Mouse (Mus musculus): ENCODE results near the gene Glrb. TPM values are rescaled to one million over a fixed set of nuclear protein-coding genes. Genes with fewer than 3 reads are reported as not detected.

Glrb gene
- total and polyA plus RNA-seq, 3 experiments: not detected

GRCm38 (mm10) chr3:80845634-80846033, 67.8 kb downstream of the Glrb start:
- no peak for DNase-seq (ENCODE audit: low read depth, low spot score)
- no peaks in the 10 kb centered on the region for H3K27me3 ChIP-seq (ENCODE audit: control insufficient read depth in 1 of 2, insufficient read depth in 2 of 2, low read length in 2 of 2)
- no peak for TF ChIP-seq SIN3A (IDR thresholded peaks at IDR 0.05; ENCODE audit: low read length)
- TF ChIP-seq NELFE (IDR thresholded peaks at IDR 0.05; ENCODE audit: low read depth, low read length): no peak
- TF ChIP-seq ZNF384 (IDR thresholded peaks at IDR 0.05; ENCODE audit: low read depth, low read length): no peak
- TF ChIP-seq NRF1 (IDR thresholded peaks at IDR 0.05; ENCODE audit: insufficient read depth, low read depth, low read length, poor library complexity, severe bottlenecking): no peak
- no peak for TF ChIP-seq RAD21 (IDR thresholded peaks at IDR 0.05; ENCODE audit: low read depth, low read length)
- TF ChIP-seq MAFK (IDR thresholded peaks at IDR 0.05; ENCODE audit: borderline replicate concordance, low read depth, low read length): no peak
- TF ChIP-seq JUND (IDR thresholded peaks at IDR 0.05; ENCODE audit: low read depth, low read length): no peak
- no peak for TF ChIP-seq MEF2A (IDR thresholded peaks at IDR 0.05; ENCODE audit: extremely low read depth, insufficient replicate concordance, low read depth, low read length, poor library complexity, severe bottlenecking)
- TF ChIP-seq HCFC1 (IDR thresholded peaks at IDR 0.05; ENCODE audit: low read depth, low read length): no peak
- TF ChIP-seq ETS1 (IDR thresholded peaks at IDR 0.05; ENCODE audit: low read depth, low read length): no peak
- TF ChIP-seq ZC3H11A (IDR thresholded peaks at IDR 0.05; ENCODE audit: low read depth, low read length): no peak
- TF ChIP-seq USF1 (IDR thresholded peaks at IDR 0.05; ENCODE audit: low read depth, low read length): no peak
- no peak for TF ChIP-seq GATA1 (IDR thresholded peaks at IDR 0.05; ENCODE audit: low read depth, low read length)
- no peaks in the 10 kb centered on the region for H3K79me2 ChIP-seq (ENCODE audit: control insufficient read depth, insufficient read depth, low read length, poor library complexity)
- H3K36me3 ChIP-seq (ENCODE audit: control insufficient read depth in 1 of 2, insufficient read depth in 2 of 2, low read length in 2 of 2): no peaks in the 10 kb centered on the region
- H3K4me3 ChIP-seq (ENCODE audit: control insufficient read depth in 1 of 2, insufficient read depth in 1 of 2, low read depth in 2 of 2, low read length in 2 of 2): no peak overlapping the region
- H3K27ac ChIP-seq (ENCODE audit: control insufficient read depth, low read depth, low read length): no peak overlapping the region
- no peaks in the 10 kb centered on the region for H3K4me1 ChIP-seq (ENCODE audit: control insufficient read depth in 1 of 2, insufficient read depth in 2 of 2, low read length in 2 of 2)
- no peaks in the 10 kb centered on the region for H3K9me3 ChIP-seq (replicated peaks; ENCODE audit: insufficient read depth, low read length)
- H3K9ac ChIP-seq (ENCODE audit: control insufficient read depth, low read depth, low read length, poor library complexity, severe bottlenecking): no peak overlapping the region

DNA sequence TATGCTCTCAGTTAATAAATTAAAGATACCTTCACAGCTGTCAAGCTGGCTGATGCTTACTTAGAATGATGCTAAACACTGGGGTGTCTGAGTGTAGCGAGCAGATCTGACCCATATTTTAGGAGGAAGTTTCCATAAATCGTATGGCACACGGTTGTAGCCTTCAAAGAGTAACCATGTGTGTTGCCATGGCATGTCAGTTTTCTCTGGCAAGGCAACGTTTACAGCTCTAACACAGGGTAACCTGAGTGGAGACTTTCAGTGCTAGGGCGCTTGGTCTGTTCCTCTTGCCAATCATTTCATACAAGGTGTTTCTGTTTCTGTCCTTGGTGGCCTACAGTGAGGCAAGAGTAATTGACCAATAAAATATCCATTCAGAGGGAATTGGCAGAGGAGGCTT, 73.6 kb downstream of the Glrb start:
- H3K79me2 ChIP-seq (ENCODE audit: control insufficient read depth, insufficient read depth, low read length, poor library complexity): no peaks in the 10 kb centered on the region
- H3K27ac ChIP-seq (ENCODE audit: control insufficient read depth, low read depth, low read length): no peak overlapping the region
- H3K4me3 ChIP-seq (ENCODE audit: control insufficient read depth in 1 of 2, insufficient read depth in 1 of 2, low read depth in 2 of 2, low read length in 2 of 2): no peak overlapping the region
- H3K4me1 ChIP-seq (ENCODE audit: control insufficient read depth in 1 of 2, insufficient read depth in 2 of 2, low read length in 2 of 2): no peaks in the 10 kb centered on the region
- no peaks in the 10 kb centered on the region for H3K9me3 ChIP-seq (replicated peaks; ENCODE audit: insufficient read depth, low read length)
- DNase-seq (ENCODE audit: low read depth, low spot score): no peak
- TF ChIP-seq GABPA (IDR thresholded peaks at IDR 0.05; ENCODE audit: low read depth, low read length): no peak
- TF ChIP-seq MXI1 (IDR thresholded peaks at IDR 0.05; ENCODE audit: low read depth, low read length): no peak
- TF ChIP-seq MEF2A (IDR thresholded peaks at IDR 0.05; ENCODE audit: extremely low read depth, insufficient replicate concordance, low read depth, low read length, poor library complexity, severe bottlenecking): no peak
- TF ChIP-seq SMC3 (IDR thresholded peaks at IDR 0.05; ENCODE audit: low read depth, low read length): no peak
- TF ChIP-seq NRF1 (IDR thresholded peaks at IDR 0.05; ENCODE audit: insufficient read depth, low read depth, low read length, poor library complexity, severe bottlenecking): no peak
- H3K36me3 ChIP-seq (ENCODE audit: control insufficient read depth in 1 of 2, insufficient read depth in 2 of 2, low read length in 2 of 2): no peaks in the 10 kb centered on the region
- H3K9ac ChIP-seq (ENCODE audit: control insufficient read depth, low read depth, low read length, poor library complexity, severe bottlenecking): no peak overlapping the region
- H3K27me3 ChIP-seq (ENCODE audit: control insufficient read depth in 1 of 2, insufficient read depth in 2 of 2, low read length in 2 of 2): no peaks in the 10 kb centered on the region
